Mouse (Mus musculus) cerebellum, postnatal 36 days (tissue): Measurements from ENCODE around the gene Cd300a.

Experiments used
- DNase-seq, 2 experiments: peaks; one replicate each; pipeline ENCODE4 v3.0.0; 2021 to 2022; ENCODE audit warnings: mixed read lengths in 2 of 2

The Cd300a gene

DNA sequence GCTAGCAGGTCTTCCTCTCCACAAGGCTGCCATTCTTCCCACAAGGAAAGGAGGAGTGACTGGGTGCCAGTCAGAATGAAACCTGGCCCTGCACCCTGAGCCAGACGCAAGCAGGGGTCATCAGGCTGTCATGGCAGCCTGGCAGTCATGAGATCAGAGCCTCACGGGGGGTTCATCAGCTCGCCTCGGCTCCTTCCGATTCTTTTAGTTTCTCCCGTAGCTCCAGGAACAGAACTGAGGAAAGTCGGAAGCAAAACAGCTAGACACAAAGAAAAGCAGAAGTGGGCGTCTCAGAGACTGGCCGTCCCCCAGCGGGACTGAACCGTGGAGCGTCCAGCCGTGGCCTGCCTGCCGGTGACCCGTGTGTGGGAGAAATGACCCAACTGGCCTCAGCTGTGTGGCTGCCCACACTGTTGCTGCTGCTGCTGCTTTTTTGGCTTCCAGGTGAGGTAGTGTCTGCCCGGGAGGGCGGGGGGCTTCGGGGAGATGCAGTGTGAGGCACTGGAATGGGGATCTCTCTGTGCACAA, at the start of gene Cd300a:
Gene Cd300a, plus strand, starts transcription at position 51 of the 528 bp plus-strand sequence.
- DNase-seq: no peak

DNA sequence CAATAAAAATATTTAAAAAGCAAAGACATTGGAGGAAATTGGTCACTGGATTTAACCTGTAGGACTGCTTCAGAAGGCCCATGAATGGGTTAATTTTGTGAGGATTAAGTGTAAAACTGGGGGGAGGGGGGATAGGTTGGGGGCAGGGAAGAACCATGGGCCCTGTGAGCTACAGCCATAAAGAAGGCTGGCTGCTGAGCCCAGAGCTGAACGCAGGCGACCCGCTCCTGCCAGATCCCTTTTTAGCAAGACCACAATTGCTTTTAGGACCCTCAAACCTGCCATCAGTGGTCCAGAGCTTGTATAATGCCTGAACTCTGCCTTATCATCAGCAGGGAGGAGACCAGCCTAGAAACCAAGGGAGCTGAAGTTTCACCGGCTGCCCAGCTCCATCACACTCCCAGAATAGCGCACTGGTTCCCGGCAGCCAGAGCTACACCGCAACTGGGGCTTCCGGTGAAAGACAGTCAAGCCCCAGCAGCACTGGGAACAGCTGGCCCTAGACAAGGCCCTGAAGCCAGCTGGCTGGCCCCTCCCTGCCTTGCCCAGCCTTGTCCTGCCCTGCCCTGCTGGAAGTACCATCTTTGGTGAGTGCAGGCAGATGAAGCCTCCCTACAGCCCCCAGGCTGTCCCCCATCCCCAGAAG, 45.9 kb upstream of the Cd300a start:
- no peak for DNase-seq

DNA sequence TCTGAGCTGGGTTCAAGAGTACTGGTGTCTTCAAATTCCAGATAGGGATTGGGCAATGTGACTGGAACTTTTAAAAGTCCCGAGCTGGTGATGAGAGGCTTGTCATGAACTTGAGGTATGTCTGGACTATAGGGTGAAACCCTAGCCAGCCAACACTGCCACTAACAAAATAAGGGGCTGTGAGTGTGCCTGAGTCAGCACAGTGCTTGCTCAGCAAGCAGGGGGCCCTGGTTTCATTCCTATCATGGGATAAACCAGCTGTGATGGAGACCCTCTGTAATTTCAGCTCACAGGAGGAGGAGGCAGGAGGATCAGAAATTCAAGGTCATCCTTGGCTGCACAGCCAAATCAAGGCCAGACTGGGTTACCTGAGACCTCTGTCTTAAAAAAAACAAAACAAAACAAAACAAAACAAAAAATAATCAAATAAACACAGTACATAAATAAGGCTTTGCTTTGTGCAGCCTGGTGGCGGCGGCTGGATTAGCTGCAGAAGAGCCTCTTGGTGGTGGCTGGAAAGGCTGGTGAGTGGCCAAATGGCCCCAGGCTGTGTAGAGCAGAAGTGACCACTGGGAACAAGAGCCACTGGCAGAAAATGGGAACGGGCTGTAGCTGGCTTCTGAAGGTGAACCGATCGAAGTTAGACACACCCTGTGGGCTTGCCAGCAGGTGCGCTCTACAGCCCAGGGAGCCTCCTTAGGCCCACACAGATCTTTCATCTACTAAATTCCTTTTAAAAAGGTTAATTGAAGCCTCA, 45.2 kb upstream of the Cd300a start:
- DNase-seq: no peak

DNA sequence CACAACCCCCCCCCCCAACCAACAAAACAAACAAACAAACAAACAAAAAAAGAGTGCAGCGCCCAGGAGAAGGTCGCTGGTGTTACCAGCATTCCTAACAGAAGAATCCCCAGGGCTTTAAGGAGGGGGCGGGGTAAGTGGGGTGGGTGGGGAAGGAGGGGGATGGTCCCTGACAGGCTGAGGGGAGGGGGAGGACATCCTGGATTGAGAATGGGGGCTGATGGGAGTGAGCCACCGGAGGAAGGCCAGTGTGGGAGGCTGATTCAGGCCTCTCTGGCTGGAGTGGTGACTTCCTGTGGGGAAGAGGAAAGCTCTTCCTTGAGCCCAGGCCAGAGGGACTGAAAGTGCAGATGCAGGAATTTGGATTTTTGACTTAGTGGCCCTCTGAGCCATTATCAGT, 43.5 kb upstream of the Cd300a start:
- no peak for DNase-seq

DNA sequence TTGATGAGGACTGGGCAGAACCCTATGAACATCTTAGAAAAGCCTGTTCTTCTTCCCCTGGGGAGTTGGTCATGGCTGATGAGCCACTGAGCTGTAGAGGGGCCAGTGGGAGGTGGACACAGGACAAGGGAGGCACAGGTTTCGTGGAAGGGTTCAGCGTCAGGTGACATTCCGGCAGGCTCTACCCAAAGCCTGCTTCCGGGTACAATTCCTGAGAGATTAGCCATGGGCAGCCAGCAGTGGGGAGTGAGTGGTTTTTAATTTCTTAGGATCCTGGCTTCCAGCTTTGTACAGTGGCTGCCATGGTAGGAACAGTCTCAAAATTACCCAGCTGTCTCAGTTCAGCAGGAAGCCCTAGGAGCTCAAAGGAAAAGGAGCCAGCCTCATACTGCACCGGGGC, 42.8 kb upstream of the Cd300a start:
- DNase-seq: no peak

DNA sequence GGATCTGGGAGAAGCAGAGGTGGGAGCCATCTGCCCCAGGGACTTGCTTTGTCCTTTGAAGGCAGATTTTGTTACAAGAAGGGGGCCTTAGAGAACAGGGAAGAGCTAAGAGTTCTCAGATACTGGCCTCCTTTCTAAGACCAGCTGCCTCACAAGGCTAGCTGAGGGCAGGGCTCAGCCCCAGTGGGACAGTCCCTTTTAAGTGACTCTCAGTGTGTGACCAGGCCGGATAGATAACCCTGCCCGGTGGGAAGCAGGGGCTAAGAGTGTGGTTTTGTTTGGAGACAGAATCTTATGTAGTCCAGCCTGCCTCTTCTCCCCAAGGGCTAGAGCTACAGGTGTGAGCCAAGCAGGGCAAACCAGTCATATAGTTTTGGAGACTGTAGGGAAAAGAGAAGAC, 40.3 kb upstream of the Cd300a start:
- no peak for DNase-seq

DNA sequence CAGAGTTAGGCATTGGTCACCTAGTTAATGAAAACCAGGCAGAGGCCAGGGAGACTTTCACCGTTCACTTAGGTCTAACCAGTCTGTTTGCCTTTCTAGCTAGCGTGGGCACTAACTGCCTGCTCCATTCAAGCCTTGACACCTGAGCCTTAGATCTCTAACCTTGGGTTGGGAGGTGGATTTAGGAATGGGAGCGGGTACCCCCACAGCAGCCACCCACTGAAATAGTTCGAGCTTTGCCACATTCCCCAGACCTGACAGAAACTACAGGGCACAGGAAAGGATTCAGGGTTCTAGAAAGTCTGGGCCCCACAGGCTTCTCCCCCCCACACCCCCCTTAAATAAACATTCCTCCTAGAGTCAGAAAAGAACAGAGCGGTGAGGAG, 39.8 kb upstream of the Cd300a start:
- no peak for DNase-seq

DNA sequence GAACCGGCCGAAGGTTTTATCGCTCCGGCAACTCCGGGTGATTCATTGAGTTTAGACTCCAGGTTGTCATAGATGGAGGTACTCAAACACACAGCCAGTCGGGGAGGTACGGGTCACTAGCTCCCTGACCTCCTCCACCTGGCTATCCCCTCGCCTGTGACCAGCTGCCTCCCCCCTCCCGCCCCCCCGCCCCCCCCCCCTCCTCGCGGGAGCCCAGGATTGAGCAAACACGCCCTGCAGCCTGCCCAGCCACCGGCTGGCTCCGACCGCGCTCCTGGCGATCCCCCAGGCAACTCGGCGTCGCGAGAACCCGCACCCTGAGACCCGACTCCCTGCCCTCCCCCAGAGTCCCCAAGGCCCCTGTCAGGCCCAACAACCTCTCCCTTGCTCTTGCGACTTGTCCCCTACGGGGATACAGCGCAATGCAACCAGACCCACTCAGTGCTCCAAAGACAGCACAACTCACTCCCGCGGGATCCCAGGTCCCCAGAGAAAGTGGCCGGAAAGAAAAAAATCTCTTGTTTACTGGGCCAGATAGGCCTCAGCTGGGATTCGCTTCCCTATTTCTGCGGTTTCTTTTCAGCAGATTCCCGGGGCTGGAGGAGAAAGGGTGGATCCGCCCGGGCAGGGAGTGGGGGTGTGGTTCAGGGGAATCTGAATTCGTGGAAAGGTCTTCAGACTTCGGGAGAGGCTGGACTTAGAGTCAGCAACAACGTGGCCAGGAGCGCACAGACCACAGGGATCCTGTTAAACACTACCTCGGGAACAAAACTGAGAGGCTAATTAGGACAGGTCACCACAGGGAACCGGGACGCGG, 39.2 kb upstream of the Cd300a start, which contains the start of gene Gprc5c:
Gene Gprc5c, plus strand, starts transcription at position 701 of the 817 bp plus-strand sequence.
- DNase-seq: peak in 1 of 2 experiments; percentile 72

DNA sequence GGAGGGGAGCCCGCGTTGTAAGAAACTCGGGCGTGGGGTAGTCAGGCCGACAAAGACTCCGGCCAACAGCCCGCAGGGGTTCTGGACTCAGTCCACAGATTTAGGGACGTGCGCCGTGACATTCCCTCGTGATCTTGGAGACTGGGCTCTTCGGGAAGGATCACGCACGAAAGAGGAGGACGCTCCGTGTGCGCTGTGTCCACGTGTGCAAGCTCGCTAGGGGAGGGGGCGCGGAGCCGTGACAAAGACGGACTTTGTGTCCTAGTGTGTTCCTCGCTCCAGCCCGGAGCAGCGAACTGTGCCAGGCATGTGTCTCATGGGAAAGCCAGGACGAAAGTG, 38.6 kb upstream of the Cd300a start:
- peak; percentile 96 to 99 for DNase-seq

DNA sequence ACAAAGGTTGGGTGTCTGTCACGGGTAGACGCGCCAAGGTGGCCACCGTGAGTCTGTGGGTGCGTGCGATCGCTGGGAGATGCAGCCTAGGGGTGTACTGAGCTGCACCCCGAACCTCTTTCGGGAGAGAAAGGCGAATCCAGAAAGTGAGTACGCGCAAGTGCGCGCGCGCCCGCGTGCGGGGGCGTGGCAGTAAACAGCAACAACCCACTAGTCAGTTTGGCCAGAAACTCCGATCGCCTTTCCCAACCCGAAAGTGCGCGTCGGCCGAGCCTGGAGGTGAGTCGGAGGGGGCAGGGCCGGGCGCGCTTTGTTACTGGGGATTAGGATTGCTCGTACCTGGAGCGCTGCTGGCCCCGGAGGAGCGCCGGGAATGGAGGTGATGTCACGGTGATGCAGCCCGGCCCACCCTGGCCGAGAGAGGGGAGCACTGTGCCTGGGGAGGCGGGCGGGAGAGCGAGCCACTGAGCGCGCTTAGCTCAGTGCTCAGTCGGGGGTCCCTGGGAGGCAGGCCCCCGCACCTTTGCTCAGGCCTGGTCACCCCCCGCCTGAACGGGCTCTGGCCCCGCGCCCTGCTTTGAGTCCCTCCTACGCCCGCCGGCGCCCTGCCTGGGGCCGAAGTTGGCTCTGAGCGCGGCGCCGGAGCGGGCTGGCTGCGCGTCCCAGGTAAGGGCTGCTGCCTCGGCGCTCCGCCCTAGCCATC, 38.1 kb upstream of the Cd300a start:
- peak; percentile 92 to 93 for DNase-seq

DNA sequence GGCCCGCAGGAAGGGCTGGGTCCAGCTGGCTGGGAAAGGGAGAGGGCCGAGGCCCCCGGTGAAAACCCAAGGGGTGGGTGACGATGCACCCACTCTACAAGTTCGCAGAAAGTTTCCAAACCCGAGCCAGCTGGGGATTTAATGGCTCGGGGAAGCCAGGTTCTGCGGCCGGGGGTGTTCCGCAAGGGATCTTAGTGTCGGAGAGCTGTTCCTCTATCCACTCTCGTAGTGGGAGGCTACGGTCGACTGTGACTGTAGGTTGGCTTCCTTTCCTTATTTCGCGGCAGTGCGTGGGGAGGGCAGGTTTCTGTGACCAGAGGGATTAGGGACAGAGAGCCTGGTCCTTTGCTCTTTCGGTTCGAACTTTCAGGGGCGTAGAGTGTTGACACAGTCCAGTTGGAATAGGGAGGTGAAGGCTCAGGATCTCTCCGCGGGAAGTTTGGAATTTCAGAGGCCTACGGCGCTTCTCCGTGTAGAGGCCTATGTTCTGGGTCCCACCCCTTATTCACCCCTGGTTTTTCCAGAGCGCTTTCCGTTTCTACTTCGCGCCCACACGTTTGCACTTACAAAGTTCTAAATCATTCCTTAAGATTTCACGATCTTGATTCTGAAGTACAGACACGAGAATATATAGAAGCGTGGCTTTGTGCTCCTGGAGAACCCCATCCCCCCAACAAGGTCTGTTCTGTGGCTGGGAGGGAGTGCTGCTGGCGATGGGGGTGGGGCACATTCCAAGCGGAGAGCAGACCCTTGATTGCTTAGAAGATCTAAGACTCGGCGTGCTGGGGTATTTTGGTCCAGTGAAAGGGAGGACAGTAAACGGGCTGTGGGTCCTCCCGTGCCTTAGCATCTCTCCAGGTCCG, 37.3 kb upstream of the Cd300a start:
- DNase-seq: peak in 1 of 2 experiments; percentile 54

DNA sequence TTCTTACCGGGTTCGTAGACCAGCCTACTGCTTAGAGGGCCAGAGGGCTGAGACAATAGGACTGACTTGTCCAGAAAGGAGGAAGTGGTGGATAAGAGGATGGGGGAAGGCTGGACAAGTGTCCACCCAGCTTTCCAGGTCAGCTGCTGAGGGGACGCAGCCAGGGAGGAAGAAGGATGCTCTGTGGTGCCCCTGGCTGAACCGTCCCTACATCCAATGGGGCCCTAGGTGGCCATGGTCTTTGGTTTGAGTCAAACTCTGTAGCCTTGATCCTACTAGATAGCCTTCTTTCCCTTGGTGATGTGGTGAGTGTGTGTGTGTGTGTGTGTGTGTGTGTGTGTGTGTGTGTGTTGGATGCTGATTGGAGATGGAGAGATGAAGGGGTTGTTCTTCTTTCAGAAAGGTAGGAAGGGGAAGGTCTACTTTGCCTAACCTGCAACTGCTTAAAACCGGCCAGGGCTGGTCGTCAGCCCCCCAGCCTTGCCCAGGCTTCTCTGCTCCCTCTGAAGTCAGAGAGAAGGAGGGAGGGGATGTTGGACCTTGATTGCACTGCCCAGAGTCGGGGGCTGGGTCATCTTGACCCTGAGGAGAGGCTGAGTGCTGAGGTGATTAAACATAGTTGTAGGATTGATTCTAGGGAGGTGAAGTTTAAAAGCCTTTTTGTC, 36.5 kb upstream of the Cd300a start:
- DNase-seq: peak in 1 of 2 experiments; percentile 40

DNA sequence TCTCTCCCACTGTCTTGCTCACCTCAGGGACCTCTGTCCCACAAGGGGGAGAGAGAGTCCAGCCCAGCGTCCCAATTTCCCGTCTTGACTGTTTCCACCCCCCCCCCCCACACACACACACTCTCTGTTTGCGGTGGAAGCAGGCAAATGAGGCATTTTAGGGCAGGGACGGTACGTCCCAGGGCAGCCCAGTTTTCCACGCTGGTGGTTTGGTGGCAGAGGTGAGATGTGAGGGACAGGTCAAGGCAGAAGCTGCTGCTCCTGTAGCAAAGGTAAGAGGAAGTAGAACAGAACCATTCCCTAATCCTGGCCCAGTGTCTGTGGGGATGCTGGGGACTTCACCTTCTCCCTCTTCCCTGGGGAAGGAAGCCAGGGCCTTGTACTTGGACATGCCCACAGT, 35.3 kb upstream of the Cd300a start:
- no peak for DNase-seq

DNA sequence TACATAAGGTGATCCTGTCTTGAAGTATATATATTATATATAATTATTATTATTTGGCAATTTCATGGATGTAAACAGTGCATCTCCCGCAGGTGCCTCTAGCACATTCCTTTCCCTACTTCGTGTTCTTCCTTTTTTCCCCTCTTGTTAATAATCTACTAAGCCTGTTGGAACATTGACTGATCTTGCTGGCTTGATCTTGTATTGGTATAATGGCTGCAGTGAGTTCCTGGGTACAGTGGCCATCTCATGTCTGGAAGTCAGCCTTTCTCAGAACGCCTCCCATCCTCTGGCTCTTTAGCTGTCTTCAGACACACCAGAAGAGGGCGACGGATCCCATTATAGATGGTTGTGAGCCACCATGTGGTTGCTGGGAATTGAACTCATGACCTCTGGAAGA, 33.7 kb upstream of the Cd300a start:
- DNase-seq: no peak

DNA sequence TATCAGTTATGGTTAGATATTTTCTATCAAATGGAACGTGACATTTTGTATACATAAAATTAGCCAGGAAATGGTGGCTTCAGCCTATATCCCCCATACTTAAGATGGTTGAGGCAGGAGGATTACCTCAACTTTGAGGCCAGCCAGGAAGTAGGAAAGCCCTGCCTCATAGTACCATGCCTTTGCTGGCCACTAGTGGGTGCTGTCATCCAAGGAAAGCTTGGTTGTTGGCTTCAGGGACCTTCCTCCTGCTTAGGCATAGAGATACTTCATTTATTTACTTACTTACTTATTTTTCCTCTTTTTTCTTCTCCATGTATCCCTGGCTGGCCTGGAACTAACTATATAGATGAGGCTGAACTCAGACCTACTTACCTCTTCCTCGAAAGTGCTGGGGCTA, 31.2 kb upstream of the Cd300a start:
- no peak for DNase-seq

DNA sequence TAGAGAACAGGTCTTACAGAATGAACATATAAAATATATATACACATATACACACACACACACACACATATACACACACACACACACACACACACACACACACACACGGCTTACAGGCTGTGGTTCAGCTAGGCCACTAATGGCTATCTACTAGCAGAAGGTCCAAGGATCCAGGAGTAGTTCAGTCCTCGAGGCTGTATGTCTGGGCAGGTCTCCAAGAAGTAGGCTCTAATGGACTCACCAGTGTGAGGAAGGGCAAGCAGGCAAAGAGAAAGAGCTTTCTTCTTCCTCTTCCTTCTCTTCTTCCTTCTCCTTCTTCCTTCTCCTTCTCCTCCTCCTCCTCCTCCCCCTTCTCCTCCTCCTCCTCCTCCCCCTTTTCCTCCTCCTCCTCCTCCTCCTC, 28.8 kb upstream of the Cd300a start:
- DNase-seq: no peak

DNA sequence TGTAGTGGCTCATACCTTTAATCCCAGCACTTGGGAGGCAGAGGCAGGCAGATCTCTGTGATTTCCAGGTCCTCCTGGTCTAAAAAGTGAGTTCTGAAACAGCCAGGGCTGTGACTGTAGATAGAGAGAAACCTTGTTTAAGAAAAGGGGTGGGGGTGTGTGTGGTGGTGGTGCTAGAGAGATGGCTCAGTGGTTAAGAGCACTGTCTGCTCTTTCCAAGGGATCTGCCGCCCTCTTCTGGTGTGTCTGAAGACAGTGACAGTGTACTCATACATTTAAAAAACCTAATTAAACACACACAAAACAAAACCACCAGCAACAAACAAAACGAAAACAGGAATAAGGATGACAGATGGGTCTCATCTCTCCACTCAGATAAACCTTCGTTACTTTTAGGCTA, 27.2 kb upstream of the Cd300a start:
- no peak for DNase-seq

DNA sequence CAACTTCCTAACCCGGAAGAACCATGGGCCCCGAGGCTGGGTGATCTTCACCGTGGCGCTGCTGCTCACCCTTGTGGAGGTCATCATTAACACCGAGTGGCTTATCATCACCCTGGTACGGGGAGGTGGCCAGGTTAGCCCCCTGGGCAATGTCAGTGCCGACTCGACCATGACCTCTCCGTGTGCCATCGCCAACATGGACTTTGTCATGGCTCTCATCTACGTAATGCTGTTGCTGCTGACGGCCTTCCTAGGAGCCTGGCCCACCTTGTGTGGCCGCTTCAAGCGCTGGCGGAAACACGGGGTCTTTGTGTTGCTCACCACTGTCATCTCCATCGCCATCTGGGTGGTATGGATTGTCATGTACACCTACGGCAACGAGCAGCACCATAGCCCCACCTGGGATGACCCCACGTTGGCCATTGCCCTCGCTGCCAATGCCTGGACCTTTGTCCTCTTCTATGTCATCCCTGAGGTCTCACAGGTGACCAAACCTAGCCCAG, 25.9 kb upstream of the Cd300a start:
- no peak for DNase-seq

DNA sequence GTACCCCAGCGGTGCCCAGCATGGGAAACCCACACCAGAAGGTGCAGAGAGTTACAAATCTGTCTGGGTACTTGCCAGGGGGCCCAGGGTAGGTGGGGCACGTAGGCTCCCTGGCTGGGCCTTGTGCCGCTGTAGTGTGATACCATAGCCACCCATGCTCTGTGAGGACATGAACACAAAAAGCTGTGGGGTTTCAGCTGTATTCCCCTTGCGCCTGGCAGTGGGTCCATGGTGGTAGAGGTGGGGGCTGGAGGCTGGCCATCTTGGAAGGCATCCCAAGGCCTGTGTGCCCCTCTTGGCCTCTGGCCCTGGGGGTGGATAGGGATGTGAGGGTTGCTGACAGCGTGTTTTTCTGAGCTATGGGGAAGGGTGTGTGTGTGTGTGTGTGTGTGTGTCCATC, 23.8 kb upstream of the Cd300a start:
- peak; percentile 41 to 44 for DNase-seq

DNA sequence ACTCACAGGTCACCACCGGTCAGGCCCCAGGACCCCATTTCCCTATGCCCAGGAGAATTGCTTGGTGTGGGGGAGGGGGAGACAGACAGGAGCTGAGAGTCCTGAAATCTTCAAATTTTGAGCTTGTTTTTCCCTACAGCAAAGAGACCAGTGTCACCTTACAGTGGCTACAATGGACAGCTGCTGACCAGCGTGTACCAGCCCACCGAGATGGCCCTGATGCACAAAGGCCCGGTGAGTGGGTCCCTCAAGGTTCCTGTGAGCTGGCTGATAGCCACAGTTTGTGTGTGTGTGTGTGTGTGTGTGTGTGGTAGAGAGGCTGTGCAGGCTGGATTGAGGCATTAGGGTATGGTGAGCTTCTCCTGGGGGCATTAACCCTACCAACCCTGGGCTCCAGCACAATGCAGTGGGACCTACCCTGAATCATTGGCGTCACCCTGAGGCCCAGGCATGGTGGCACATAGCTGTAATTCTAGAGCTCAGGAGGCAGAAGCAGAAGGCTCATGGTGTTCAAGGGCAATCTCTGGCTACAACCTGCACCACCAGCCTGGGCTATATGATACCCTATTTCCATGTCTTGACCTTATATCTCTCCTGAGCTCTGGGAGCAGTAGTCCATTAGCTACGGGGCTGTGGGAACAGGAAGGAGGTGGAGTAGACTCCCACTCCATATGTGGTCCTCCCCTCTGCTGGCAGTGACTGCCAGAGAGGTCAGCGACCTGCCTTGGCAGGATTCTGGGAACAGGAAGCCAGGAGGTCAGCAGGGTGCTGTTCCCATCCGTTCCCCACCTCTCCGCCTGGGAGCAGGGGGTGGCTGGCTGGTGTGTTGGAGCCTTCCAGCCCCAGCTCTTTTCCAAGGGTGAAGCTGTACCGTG, 23.1 kb upstream of the Cd300a start:
- DNase-seq: peak; percentile 71
